Mouse (Mus musculus): ENCODE data around the gene Sinhcaf.
"Not testable (repeated sequence)": the region's sequence is repeated elsewhere in the genome, so short reads cannot be mapped to it uniquely, and the experiment has no call there.

Sinhcaf gene

DNA sequence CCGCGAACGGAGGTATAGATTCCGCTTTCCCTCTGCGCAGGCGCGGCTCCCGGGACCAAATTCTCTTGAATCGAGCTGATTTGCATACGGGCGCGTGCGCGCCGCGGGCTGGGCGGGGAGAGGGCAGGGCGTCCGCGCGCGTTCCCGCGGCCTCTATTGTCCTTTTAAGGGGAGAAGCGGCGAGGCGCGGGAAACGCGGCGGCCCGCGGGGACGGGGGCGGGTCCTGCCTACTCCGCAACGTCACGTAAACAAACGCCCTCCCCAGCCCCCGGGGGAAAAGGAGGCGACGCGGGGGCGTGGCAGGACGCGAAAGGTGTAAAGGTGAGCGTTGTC lies at the start of gene Sinhcaf:
TSS of gene Sinhcaf (minus strand) at position 59 of the 334 bp plus-strand sequence.
- peak; percentile 98 for DNase-seq (ENCODE audit: low spot score)

DNA sequence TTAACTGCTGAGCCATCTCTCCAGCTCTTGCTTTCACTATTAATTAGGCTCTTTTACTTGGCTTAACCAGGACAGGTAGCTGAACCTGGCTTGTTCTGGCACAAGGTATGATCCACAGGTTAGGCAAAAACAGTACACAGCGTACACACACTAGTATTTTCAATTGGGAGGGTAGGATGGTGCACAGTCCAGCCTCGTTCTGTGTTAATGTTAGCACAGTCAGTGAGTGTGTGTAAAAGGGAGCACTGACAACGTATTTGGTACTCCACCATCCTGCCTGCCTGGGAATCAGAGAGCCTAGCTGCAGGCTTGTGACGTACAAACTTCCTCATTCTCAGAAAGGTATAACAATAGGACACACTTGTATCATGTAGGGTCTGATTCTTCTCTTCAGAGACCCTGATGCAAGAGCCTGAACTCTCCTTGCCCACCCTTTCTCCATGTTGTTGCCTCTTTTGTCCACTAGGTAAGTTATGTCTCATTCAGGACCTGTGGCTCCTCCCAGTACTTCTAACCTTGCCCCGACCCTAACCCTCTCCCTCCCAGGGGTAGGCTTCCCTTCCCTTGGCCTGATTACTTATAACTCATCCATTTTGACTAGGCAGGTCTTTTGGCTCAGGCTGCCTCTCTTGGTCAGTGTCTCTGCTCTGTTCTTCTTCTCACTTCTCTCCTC lies 48.2 kb upstream of the Sinhcaf start:
- no peak for DNase-seq (ENCODE audit: low spot score)

DNA sequence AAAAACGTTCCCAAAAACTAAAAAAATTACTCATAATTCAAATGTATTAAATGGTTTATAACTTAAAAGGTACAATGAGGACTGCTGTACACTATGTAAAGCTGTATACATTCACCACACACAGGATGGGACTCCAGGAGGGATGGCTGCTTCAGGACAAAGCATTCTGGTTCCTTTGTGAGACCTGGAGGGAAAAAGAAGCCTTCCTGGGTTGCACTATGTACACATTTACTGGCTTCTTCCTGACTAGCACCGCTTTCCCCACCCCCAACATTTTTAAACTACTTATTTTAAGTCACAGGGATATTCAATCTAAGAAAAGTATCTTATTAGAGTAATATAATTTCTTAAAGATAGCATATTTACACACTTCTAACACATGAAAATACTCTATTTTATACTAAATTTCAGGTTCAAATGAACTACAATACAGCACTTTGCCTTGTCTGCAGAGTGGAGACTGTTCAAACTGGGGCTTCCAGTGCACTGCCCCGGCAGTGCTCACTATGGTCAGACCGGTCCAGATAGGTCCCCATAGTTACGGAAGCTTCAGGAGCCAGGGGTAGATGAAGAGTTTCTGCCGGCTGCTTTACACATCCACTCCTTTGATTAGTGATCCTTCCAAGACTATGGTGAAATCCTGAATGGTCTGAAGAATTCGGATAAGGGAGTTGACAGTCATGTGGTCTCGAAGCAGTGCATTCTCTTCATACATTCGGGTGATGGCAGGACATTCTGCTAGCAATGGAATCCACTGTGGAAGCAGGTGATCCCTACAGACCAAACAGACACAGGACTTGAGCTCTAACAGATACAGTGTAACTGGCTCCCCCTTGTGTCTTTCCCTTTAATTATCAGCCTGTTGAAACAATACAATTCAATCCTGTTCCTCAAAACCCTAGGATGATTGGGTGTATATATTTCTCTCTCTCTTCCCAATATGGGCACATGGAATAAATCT lies 47.1 kb upstream of the Sinhcaf start:
- DNase-seq (ENCODE audit: low spot score), result peak; percentile 44

DNA sequence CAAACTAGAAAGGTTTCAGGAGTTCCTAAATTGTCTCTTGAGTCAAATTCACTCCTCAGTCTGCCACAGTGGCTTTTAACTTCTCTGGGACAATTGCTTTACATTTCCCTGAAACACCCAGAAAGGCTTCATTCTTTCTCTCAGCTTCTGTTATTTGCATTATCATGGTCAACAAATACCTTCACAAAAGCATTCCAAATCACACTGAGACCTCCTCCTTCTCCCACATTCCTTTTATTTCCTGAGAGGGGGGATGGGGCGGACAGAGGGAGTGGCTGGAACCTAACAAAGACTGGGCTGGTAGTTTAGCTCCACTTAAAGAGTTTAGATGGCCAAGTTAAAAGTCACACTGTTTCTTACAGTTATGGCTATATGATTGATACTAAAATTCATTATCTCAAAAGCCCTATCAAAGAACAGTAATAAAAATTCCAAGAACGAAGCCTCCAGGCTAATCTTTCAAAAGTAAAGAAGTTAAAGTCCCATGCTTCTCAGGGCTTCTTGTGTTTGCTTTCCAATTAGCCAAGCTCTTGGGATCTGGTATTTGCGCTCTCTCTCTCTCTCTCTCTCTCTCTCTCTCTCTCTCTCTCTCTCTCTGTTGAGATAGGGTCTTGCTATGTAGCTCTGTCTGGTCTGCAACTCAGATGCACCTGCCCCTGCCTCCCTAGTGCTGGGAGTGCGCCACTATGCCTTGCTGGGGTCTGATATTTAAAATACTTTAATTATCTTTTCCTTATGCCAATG lies 46.3 kb upstream of the Sinhcaf start:
- no peak for DNase-seq (ENCODE audit: low spot score)

DNA sequence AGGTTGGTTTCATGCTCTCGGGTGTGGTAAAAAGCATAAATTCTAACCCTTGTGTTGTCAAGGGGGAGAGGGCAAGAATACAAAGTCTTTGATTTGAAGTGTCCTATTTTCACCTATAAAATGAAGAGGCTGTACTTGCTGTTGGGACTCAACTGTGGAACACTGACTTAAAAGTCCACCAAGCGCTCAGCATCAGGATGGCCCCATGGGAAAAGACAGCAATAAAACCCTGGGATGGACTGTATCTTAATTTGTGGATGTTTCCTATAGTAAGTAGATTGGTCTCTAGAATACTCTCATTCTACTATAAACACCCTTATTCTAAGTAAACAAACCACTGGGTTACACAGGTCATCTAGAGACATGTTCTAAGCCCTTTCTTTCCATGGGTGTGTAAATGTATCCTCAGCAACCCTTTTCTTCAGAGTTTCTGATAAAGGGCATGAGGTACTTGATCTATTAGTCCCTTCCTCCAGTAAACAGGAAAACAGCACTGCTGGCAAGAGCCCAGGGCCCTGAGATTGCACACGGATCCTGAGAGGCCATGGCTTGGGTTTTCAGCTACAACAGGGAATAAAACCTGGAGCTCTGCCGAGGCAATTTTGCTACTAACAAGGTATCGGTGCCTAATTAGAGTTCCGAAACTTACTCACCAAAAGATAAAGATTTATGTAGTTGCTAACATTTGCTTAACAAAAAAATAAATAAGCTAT lies 45.5 kb upstream of the Sinhcaf start:
- no peak for DNase-seq (ENCODE audit: low spot score)

DNA sequence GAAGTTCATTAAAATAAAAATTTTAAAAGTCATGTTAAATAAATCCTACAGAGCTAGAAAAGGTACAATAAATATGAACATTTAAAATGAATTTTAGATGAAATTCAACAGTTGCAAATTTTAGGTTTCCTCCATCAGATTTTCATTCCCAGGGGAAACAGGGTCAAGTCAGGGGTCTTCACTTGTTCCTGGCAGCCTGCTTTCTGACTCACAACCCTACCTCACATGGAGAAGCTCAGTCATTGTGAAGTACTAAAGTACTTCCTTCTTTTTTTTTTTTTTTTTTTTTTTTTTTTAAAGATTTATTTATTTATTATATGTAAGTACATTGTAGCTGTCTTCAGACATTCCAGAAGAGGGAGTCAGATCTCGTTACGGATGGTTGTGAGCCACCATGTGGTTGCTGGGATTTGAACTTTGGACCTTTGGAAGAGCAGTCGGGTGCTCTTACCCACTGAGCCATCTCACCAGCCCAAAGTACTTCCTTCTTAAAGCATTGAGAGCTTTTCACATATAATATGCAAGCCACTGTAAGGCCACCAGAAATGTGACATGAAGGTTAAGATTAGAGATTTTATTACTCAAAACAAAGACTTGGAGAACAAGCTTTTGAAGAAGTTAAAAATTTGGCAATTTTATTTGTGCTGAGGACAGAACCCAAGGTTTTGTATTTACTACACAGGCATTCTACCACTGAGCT lies 43.7 kb upstream of the Sinhcaf start:
- not testable (repeated sequence) for DNase-seq (ENCODE audit: low spot score)

DNA sequence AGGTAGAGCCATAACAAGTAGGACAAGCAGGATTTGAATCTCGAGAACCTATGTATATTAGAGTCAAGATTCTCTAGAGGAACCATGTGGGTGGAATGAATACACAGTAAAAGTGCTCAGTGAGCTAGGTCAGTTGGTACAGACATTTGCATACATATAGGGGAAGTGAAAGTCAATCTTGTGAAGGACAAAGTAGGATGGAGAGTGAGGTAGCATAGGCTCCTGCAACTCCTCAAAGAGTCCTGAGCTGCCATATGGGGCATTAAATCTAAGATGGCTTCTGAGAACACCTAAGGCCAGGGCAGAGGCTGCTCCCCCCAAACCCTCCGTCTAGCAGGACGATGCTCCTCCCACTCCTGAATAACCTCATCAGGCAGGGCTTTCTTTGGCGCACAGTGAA lies 39.7 kb upstream of the Sinhcaf start:
- no peak for DNase-seq (ENCODE audit: low spot score)

DNA sequence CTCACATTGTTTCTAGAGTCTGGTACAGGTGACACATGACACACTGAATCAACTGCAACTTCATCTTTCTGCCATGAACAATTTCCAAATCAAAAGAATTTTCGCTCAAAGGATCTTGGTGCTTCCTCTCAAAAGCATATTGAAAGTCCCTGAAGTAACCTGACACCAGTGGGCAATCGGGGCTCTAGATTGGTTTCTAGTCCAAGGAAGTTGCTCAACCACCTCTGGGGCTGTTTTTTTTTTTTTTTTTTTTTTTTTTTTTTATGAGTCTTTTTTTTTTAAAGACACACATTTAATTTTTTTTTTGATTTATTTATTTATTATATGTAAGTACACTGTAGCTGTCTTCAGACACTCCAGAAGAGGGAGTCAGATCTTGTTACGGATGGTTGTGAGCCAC lies 34.2 kb upstream of the Sinhcaf start:
- DNase-seq (ENCODE audit: low spot score), result no peak

DNA sequence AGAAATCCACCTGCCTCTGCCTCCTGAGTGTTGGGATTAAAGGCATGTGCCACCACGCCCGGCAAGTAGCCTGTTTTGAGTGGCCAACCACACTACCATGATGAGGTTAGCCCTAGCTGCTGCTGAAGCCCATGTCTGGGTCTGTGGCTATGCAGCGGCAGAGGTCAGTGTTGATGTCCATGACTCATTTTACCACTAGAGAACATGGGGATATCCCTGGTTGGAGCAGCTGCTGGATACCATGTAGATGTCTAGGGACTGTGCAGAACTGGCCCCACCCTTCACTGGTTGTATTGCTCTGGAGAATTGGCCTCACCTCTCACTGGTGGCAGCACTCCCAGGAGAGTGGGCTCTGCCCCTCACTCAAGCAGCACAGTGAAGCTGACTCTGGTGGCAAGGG lies 28.8 kb upstream of the Sinhcaf start:
- DNase-seq (ENCODE audit: low spot score), result no peak

DNA sequence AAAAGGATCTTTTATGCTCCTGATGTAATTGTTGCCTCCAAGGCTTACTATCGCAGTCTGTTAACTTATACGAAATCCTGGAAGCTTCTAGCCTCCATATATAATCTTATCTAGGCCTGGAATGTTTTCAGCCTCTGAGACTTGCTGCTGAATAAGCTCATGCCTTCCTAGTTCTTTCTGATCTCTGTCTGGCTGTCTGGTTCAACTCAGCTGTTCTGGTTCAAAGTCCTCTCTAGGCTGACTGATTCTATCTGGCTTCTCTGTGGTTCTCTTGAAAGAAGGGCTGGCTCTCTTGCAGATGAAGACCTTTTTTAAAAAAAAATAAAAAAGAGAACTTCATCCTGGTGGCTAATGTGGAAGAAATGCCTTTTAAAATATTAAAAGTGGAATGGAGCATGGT lies 26.6 kb upstream of the Sinhcaf start:
- DNase-seq (ENCODE audit: low spot score), result no peak

DNA sequence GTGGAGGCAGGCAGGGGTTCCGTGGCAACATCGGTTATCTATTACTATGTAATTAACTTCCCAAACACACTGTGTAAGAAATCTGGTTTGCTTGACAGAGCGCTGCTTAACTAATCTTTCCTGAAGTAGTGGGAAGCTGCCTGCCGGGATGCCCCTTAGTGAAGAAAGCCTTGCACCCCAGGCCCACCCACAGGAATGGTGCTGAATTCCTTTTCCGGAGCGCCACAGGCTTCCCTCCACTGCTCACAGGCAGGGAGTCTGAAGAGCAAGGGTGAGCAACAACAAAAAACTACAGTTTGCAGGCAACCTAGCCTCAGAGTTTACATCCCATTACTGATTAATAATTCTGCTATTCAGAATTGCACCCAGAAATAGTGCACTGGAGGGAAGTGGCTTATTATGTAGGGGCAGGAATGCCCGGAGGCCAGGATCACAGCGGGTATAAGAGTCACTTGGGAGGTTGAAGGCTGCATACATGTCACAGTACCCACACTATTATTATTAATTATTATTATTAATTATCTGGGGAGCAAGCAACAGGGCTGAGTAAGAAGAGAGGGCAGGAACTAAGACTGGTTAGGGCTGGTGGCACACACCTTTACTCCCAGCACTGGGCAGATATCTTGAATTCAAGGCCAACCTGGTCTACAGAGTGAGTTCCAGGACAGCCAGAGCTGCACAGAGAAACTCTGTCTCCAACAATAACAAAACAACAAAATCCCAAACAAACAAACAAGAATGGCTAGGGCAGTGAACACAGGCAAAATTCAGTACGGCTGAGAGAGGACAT lies 26.0 kb upstream of the Sinhcaf start:
- no peak for DNase-seq (ENCODE audit: low spot score)

DNA sequence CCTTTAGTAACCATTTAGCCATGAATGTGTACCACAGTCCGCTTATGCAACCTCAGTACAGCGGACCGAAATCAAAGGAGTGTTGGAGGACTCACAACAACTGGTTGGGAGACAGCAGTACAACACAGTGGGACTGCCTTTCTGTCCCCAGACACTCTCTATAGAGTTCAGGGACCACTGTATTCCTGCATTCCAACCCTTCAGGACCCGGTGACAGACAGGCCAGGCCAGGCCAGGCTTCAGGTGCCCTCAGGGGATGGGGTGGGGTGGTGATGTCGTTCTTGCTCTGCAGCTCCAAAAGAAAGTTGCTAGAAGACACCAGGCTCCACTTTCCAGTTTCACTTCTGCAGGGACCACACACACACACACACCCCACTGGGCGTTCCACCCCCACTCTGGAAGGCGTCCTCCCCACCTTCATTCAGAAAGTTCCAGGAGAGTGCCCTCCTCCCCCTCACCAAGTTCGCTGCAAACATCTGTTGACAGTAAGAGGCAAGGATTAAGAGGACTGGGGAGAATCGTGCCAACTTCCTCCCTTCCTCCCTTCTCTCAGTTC lies 25.2 kb upstream of the Sinhcaf start:
- no peak for DNase-seq (ENCODE audit: low spot score)

DNA sequence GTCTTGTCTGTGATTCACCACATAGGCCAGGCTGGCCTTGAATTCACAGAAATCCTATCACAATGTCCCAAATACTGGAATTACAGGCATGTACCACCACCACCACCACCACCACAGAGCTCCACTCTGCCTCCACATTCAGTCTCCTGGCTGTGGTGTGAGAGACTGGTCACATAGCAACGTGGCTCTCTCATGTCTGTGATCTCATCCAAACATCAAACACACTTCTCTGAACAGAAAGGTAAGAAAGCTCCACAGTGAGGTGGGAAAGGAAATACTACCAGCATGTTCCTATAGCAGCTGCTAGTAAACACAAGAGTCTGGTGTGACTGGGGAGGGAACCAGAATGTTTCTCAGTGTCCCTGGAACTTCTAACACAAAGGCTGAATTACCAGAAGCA lies 15.0 kb upstream of the Sinhcaf start:
- peak; percentile 16 for DNase-seq (ENCODE audit: low spot score)

DNA sequence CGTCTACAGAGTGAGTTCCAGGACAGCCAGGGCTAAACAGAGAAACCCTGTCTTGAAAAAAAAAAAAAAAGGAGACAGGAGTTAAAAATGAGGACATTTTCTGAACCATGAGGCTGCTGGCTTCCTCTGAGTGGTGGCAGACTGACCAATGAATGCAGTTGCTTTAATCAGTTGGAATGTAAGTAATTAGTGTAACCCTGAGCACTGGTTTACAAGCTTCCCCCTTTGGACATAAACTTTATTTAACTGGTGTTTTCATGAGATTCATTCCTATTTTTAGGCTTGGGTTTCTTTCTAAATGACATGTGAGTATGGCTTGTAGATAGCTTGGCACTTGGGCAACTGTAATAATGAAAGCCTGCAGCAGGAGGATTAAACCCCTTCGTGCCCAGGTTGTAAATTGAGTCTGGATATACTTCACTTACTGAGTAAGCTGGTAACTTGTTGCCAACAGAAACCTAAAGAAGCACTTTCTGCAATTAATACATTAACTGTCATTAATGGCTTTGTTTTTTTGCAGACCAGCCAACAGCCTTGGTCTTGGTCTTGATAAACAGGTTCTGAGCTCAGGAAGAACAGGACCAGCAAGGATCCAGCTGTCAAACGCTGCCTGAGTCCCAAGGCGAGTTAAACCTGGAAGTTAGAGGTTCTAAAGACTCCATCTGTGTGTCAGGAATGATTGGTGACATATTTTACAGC lies 13.4 kb upstream of the Sinhcaf start:
- no peak for DNase-seq (ENCODE audit: low spot score)

DNA sequence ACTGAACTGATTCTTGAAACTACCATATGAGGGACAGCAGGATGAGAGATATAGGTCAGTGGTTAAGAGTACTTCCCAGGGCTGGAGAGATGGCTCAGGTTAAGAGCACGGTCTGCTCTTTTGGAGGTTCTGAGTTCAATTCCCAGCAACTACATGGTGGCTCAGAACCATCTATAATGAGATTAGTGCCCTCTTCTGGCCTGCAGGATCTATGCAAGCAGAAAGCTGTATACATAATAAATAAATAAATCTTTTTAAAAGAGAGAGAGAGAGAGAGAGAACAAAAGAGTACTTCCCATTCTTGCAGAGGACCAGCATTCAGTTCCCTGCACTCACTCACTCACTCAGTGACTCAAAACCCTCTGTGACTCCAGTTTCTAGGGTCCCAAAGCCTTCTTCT lies 12.4 kb upstream of the Sinhcaf start:
- no peak for DNase-seq (ENCODE audit: low spot score)

DNA sequence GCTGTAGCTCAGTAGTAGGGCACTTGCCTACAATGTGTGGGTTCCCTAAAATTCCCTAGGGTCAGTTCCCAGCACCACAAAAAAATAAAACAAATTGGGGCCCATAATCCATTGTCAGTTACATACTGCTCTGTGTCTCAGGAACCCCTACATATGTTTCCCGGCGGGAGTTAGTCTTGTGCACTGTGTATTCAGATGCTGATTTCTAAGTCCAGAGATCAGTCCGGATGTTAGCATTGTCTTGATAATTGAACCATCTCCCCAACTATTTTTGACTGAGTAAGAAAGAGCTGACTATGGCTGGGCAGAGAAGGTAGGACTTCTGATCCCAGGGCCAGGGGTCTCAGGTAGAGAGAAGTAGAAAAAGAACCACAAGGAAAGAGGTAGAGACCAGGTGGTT lies 10.8 kb upstream of the Sinhcaf start:
- DNase-seq (ENCODE audit: low spot score), result no peak

DNA sequence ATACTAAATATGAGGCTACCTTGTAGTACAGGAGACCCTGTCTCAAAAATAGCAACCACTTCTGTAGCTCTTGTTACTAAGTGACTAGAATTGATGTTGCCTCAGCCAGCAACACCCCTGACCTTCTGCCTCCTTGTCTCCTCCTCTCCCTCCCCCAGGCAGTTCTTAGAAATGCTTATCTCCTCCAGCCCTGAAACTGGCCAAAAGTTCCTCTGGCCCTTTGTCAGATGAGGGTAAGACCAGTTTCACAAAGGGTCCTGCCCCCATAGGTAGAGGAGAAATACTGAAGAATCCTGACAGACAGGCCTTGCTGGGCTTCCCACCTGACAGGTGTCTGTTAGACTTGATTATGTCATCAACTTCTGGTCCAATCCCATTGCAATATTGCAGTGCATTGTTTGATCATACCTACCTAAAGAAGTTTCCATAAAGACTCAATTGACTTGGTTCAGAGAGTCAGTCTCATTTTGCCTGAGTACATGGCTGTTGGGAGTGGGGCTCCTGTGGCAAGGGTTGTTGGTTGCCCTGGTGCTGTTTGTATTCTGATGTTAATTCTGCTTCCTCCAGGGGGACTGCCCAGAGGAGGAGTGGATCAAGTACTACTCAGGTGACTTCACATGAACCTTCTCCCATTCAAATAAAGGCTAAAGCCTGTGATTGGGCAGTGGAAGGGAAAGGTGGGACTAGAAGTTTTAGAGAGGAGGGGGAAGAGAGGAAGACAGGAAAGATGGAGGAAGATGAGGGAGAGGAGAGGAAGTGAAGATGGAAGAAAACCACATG lies 9.6 kb upstream of the Sinhcaf start:
- no peak for DNase-seq (ENCODE audit: low spot score)

DNA sequence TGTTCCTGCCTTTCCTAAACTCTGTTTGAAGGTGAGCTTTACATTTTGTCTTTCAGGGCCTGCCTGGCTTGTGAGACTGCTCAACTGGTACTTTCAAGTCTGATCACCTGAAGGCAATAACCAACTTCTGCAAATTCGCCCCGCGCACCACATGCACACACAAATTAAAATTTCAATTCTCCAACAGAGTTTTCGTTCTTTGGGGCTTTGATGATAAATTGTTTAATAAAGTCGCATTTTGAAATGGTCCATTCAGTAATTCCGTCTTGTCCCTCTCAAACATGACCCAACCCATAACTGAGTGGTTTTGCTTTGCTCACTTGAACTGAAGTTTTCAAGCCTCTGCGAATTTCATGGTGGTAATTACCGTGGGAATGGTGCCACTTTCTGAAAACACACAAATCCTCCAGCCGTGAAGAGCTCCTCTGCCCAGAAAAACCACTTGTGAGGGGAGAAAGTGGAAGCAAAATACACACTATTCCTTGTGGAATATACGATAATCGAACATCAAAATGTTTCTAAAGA lies 676 bp upstream of the Sinhcaf start:
- DNase-seq (ENCODE audit: low spot score), result no peak
